Mouse (Mus musculus): ENCODE results near the gene Rps18.
"Not testable (repeated sequence)": the region's sequence is repeated elsewhere in the genome, so short reads cannot be mapped to it uniquely, and the experiment has no call there.

Gene Rps18

GRCm38 (mm10) chr17:33968927-33969326 lies 13.1 kb upstream of the Rps18 start:
- no peak for DNase-seq (ENCODE audit: low read depth in 1 of 2, low spot score in 2 of 2)

DNA sequence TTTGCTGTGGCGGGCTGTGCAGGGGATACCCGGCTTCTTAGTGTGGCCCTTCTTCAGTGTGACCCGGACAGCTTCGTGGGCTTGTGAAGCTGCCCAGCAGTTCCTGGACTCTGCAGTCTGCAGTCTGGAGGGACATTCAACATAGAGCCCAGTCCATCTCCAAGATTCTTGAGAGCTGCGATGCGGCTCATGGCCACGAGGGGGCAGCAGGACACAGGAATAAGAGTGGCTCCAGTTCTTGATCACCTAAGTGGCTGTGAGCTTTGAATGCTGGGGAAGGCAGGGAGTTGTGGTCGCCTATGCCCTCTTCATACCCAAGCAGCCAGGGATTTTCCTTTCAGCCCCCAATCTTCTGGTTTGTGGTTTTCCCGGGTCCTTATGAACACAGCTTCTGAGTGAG lies 12.7 kb upstream of the Rps18 start:
- DNase-seq (ENCODE audit: low read depth in 1 of 2, low spot score in 2 of 2), result peak in 1 of 2 experiments; percentile 74

DNA sequence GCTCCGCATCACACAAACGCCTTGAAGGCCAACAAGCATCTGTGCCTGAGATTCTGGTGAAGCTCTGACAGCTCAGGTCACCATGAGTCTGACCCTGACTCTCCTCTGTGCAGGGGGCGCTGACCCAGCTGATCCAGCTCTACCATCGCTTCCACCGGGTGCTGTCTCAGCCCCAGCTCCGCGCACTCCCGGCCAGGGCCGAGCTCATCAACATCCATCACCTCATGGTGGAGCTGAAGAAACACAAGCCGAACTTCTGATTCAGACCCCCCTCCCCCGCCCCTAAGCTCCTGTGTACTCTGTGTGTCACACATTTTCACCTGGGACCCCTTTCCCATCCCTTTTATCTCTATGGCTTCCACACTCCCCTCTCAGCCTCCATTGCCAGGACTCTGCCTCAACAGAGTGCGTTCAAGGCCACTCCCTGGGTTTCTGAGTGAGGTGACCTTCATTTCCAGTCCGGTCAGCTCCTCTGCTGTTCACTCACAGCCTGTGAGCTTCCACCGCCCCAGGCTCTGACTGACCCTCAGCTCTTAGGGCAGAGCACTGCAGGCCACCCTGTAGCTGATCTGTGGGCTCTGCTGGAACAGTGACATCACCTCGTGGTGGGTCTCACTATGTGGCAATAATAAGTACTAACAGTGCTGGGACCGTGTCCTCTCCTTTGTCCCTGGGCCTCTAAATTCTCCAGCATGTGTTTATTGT lies 10.2 kb upstream of the Rps18 start:
- DNase-seq (ENCODE audit: low read depth in 1 of 2, low spot score in 2 of 2), result no peak

- no peak for DNase-seq (ENCODE audit: low read depth in 1 of 2, low spot score in 2 of 2)
Observed at GRCm38 (mm10) chr17:33965082-33965845, 9.5 kb upstream of the Rps18 start.

DNA sequence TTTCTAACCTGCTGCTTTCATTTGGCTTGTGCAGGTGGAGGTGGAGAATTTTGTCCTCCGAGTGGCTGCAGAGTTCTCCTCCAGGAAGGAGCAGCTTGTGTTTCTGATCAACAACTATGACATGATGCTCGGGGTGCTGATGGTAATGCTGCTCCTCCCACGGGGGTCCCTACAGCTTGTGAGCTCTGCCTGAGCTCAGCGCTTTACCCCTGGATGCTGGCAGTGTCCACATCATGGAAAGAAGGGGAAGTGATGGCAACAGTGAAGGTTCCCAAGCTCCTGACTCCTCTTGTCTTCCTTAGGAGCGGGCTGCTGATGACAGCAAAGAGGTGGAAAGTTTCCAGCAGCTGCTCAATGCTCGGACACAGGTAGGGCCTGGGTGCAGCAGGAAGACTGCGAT lies 7.1 kb upstream of the Rps18 start:
- DNase-seq (ENCODE audit: low read depth in 1 of 2, low spot score in 2 of 2), result no peak

GRCm38 (mm10) chr17:33959948-33960347 lies 4.1 kb upstream of the Rps18 start:
- no peak for DNase-seq (ENCODE audit: low read depth in 1 of 2, low spot score in 2 of 2)

- no peak for DNase-seq (ENCODE audit: low read depth in 1 of 2, low spot score in 2 of 2)
Observed at GRCm38 (mm10) chr17:33959135-33959534, 3.3 kb upstream of the Rps18 start.

DNA sequence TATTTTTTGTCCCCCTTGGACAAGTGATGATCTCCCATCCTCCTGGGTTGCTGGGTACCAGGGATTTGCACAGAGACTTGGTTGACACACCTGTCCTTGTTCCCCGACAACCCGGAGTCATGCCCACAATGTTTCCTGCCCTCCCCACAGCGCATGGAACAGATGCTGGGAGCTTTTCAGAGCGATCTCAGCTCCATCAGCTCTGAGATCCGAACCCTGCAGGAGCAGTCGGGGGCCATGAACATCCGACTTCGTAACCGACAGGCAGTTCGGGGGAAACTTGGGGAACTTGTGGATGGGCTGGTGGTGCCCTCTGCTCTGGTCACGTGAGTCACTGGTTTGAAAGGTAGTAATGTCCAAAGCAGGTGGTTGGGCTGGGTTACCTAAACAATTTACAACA lies 2.6 kb upstream of the Rps18 start:
- no peak for DNase-seq (ENCODE audit: low read depth in 1 of 2, low spot score in 2 of 2)

GRCm38 (mm10) chr17:33957493-33957892 lies 1.7 kb upstream of the Rps18 start:
- DNase-seq (ENCODE audit: low read depth in 1 of 2, low spot score in 2 of 2), result no peak

DNA sequence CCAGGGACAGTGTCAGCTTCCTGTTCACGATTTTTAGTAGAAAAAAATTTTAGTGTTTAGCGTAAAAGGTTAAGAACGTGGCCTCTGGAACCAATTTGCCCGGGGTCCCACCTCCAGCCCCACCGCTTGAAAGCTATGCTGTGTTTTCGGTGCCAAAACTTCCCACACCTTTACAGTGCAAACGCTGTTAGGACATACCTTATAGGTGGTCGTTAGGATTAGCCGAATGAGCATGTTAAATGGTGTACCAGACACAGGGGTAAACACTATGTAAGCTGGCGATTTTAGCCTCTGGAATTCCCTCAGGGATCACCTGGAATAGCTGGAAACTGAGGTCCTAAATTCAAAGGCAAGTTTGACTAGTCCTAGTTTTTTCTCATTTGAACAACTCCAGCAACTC lies 535 bp upstream of the Rps18 start:
- DNase-seq (ENCODE audit: low read depth in 1 of 2, low spot score in 2 of 2), result no peak

DNA sequence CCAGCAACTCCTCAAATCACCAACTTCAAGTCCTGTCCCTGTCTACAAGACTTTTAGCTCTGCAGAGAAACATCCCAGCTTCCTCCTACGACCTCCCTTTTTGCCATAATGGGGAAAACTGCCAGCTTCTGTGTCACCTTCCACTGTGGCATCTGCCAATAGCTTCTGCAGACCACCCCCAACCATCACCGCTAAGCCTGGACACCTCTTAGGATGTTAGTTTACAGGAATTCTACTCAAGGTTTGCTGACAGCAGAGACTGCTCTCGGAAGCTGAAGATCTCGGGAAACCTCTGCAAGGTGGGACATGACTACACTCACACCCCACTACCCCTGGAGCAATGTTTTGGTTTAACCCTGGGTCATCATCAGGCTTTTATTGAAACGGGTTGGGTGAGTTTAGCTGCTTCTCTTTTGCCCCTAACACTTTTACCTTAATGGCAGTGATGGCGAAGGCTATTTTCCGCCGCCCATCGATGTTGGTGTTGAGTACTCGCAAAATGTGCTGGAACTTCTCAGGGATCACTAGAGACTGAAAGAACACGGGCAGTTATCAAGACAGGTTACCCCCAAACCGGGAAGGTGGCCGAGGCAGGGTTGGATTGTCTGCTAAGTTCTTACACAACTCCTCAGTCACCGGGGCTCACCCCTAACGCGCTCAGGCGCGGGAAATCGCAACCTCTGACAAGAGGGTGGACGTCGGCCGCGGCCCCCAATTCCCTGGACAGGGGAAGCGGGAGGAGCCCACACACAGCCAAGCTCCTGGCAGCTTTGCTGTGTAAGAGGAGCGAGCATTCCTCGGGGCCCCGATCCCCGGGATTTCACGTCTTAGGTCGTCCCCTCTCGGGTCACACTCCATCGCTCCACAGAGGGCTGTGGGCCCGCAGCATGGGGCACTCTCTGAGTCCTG lies 901 bp downstream of the Rps18 start:
- no peak for DNase-seq (ENCODE audit: low read depth in 1 of 2, low spot score in 2 of 2)

DNA sequence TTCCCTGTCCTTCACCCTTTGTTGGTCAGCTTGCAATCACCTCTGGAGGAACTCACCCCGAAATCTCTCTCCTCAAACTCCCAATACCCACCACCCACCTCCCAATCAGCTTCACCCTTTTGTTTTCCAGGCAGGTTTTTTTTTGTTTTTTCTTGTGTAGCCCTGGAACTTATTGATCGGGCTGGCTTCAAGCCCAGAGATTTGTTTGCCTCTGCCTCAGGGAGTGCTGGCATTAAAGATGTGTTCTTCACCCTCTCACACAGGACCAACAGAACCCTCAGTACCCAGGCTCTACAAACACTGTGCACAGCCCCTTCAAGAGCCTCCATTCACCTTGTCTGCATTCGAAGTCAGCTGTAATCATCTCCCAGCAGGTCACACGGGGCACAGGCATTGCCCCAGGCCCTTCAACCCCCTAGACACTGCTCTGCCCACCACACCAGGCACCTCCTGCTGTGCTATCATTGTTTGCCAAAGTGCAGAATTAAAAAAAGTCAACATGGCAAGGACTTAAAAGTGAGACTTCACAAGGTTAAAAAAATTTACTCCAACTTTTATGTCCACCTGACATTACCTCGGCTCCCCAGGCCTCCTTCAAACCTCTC lies 1.7 kb downstream of the Rps18 start:
- DNase-seq (ENCODE audit: low read depth in 1 of 2, low spot score in 2 of 2), result no peak

GRCm38 (mm10) chr17:33953310-33953709 lies 2.5 kb downstream of the Rps18 start:
- DNase-seq (ENCODE audit: low read depth in 1 of 2, low spot score in 2 of 2), result no peak

DNA sequence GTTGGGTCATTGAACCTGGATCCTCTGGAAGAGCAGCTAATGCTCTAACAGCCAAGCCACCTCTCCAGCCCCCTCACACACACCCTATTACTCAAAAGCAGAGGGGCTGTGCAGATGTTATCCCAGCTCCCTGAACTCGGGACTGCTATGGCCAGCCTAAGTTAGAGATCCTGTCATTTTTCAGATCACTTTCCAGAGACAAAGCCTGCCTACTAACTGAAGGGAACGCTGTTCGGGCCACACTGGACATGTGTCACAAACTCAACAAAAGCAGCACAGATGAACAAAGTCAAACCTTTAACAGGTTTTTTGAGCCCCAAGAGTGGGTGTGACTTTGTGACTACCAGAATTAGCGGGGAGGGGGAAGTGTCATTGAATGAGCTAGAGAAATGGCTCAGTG lies 2.9 kb downstream of the Rps18 start:
- DNase-seq (ENCODE audit: low read depth in 1 of 2, low spot score in 2 of 2), result no peak

DNA sequence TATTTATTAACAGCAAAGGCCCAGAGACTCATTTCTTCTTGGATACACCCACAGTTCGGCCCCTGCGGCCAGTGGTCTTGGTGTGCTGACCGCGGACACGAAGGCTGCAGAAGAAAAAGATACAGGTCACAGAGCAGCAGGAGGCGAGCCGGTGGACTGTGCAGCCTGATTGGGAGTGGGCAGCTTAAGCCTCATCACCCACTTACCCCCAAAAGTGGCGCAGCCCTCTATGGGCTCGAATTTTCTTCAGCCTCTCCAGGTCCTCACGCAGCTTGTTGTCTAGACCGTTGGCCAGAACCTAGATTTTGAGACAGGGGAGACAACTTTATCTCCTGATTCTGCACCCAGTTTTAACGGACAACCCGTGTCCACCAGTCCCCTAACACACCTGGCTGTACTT lies 3.8 kb downstream of the Rps18 start:
- not testable (repeated sequence) for DNase-seq (ENCODE audit: low read depth in 1 of 2, low spot score in 2 of 2)

GRCm38 (mm10) chr17:33951021-33951946 lies 4.5 kb downstream of the Rps18 start, which contains the start of gene B3galt4:
B3galt4 (minus strand) TSS chr17:33951488.
- DNase-seq (ENCODE audit: low read depth in 1 of 2, low spot score in 2 of 2), result peak in 1 of 2 experiments; percentile 33

- no peak for DNase-seq (ENCODE audit: low read depth in 1 of 2, low spot score in 2 of 2)
Observed at GRCm38 (mm10) chr17:33950131-33950625, 5.6 kb downstream of the Rps18 start.

- no peak for DNase-seq (ENCODE audit: low read depth in 1 of 2, low spot score in 2 of 2)
Observed at GRCm38 (mm10) chr17:33948905-33949537, 6.8 kb downstream of the Rps18 start.

Data from monocyte, adult 2 months (primary cell).